Mouse (Mus musculus): ENCODE results near the gene Aldoc.

Gene Aldoc

DNA sequence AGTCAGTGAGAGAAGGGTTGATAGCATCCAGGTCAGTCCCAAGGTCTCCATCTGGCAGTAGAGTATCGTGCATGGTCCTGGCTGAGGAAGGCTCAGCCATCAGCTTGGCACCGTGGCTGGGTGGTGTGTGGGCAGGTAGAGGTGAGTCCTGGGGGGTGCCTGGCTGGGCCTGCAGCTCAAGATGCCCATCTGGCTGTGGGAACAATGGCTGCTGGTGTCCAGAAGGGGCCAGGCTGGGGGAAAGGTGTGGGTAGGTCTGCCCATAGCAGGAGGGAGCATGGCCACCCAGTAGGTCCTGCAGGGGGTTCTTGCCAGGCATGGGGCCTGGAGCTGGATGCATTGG lies 38.0 kb downstream of the Aldoc start:
- no peak for DNase-seq (ENCODE audit: low read depth, low spot score)

DNA sequence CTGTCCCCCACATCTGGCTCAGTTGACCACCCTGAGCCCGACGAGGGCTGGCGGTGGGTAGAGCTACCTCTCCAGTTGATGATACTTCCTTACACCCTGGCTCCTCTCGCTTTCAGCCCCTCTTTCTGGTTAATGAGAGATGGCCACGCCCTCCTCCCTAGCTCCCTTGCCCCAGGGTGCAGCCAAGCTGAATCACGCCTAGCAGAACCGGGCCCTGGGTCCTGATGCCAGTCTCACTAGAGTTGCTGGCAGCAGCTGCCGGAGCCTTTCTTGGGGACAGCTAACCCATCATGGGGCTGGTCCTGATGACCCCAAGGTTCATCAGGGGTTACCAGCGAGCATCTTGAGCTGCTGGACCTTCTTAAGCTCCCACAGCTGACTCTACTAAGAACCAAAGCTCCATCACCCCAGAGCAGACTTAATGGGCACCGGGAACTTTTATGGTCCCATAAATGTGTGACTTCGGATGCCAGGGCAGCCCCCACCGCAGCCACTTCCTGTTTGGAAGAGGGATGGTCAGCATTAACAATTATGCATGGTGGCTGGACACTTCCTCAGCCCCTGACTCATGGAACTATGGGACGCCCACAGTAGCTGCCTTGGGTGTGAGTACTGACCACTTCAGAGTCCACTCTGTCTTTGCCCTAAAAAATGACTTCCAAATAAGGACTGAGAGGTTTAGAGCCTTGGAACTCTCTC lies 40.7 kb downstream of the Aldoc start:
- DNase-seq (ENCODE audit: low read depth, low spot score): no peak

DNA sequence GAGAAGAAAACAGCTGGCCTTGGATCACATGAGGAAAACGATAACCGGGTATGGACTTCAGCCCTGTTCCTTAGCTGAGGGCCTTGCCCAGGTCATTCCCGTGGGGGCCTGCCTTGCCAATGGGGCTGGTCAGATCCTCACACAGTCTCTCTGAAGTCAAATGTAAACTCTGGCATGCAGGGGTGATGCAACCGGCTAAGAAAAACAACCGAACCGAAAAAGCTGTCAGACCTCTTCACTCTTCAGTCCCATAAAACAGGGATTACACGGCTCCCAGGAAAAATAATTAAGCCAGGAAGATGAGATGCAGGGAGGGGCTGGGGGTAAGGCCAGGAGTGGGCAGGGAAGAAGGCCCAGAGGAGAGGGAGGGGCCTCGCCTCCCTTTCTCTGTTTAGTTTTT lies 41.3 kb downstream of the Aldoc start:
- no peak for DNase-seq (ENCODE audit: low read depth, low spot score)

DNA sequence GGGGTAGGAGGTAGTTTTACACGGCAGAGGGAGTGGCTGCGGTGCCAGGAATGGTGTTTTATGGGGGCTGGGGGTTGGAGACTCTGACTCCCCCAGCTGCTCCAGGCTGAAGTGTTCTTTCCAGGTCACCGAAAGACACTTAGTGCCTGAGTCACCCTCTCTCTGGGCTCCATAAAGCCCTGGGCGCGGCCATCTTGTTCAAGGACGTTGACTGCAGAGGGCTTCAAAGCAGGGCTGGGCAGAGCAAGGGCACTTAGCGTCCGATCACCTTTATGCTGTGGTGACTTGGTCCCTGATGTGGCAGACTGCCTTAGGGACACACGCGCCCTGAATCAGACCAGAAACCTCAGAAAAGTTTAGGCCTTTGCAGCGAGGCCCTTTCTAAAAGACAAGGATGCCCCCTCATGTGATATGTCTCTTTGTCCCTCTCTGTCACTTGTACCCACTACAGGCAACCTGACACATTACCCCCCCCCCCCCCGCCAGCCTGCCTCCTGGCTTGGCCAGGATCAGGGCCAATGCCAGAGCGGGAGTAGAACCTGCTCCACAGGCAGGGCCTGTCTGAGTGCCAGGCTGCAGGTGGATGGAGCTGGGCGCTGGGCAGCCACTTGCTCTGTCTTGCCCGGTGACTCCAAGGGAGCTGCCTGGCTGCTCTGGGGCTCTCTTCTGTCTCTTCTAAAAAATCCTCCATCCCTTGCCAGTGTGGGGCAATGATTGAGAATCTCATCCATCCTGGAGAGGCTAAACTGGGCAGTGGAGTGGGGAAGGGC lies 44.9 kb downstream of the Aldoc start:
- DNase-seq (ENCODE audit: low read depth, low spot score): no peak

DNA sequence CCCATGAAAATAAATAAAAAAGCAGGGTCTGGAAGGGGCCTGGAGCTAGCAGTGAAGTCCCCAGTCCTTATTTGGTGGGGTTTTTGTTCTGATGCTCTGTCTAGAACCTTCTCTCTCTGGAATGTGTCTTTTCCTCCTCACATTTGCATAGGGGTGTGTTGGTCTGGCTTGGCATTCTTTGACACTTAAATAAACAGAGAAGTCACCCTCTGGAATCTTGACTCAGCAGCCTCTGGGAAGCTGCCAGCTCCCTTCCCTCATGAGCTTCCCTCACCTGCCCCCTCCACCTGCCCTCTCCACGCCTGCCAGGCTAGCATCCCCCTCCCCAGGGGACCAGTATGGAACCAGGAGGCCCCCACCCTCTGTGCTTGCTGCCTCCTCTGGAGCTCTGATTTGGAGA lies 47.6 kb downstream of the Aldoc start:
- DNase-seq (ENCODE audit: low read depth, low spot score): no peak

DNA sequence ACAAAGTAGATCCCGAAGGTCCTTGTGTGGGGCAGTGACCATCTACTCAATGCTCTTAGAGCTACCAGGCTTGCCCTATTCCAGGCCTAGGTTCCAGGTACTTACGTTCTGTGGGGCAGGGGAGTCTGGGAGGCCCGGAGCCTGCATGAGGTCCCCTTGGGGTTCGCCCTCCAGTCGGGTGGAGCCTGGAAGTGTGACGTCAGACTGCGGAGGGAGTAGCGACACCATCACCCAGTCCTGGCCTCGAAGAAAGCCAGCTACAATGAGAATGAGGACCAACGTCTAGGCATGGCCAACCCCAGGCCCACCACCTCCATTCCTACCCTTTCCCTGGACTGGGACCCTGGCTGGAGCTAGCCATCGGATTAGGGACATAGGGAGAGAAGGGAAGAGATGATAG lies 48.9 kb downstream of the Aldoc start:
- no peak for DNase-seq (ENCODE audit: low read depth, low spot score)

DNA sequence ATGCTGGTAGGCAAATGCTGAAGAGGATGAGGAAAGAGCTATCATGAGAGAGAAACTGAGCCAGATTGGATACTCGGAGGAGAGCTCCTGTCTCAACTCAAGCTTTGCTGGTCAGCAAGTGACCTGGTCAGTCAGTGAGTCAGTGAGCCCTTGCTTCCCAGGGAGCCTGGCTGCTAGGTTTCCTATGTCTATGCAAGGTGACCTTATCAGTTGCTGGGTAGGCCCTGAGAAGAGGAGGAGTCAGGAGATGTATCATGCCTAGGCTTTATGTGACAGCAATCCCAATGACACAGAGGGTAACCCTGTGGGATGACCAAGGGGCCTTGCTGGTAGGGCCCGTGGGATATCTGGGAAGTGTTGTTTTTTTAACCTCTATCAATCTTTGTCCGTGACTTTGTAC lies 49.4 kb downstream of the Aldoc start:
- DNase-seq (ENCODE audit: low read depth, low spot score): no peak

DNA sequence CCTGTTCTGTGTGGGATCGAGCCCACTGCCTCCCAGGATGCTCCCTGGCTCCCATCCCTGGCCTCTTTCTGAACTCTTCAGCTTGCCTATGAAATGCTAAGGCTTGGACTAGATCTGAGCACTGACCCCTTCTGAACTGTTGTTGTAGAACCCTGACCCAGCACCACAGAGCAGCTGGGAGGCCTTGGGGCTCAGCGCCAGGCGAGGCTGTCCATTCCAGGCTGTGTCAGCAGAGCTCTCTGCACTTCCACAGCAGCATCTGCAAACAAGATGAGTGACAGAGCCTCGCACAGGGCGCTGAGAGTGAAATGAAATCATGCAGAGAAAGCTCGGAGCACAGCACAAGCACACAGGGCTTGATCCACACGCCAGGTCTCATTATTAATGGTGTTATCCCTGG lies 49.8 kb downstream of the Aldoc start:
- no peak for DNase-seq (ENCODE audit: low read depth, low spot score)

DNA sequence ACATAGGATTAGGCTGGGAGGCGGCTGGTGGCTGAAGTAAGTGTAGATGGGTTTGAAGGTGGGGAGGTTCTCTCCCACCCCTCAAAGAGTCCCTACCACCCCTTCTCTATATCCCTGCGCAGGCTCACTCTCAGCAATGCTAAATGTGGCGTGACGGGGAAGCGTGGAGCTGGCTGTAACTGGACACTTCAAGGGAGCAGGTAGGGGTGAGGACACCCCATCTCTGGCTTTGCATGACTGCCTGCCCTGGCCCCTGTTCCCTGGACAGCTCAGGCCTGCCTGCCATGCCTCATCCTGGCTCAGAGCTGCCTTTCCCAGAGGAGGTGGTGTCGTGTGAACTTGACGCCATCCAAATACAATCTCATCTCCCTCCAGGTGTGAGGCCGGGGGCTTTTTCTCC lies 51.4 kb downstream of the Aldoc start:
- no peak for DNase-seq (ENCODE audit: low read depth, low spot score)
